Mouse (Mus musculus) induced T-regulatory cell, adult 2 months (primary cell): ENCODE measurements around the gene AC124108.1.
"Not testable (repeated sequence)": the region's sequence is repeated elsewhere in the genome, so short reads cannot be mapped to it uniquely, and the experiment has no call there.

Experiments
- DNase-seq: peaks from one replicate; pipeline ENCODE4 v3.0.0-alpha.2; 2012; ENCODE audit warnings: low read depth

The AC124108.1 gene

DNA sequence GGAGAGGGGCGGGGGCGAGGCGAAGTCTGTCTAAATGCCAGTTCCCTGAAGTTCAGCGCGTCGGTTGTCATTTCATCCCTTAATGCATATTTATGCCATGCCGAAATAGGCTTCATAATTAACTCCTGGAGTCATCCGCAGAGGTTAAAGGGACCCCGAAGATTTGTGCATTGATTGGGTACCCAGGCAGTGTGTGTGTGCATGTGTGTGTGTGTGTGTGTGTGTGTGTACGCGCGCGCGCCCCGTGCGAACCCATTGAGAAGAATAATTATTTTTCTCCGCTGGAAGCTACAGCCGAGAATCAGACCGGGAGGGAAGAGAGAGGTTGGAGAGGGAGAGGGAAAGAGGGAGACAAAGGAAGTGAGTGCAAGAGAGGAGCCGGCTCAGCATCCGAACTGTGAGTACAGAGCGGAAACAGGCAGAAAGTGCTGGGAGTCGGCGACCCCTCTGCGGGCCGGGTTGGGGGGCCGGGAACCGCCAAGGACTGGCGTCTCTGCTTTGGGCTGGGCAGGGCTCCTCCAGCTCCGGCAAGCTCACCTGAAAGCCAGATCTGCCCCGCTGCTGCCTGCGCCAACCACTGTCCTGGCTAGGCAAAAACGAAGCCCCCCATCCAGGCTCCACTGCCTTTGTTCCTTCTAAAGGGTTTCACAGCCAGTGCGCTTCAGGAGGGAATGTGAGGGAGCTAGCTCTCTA is at the start of gene AC124108.1, which contains the start of gene Lemd1:
TSS of gene AC124108.1 (plus strand) at position 365 of the 693 bp plus-strand sequence.
TSS of gene Lemd1 (plus strand) at position 339 of the 693 bp plus-strand sequence.
- no peak for DNase-seq

DNA sequence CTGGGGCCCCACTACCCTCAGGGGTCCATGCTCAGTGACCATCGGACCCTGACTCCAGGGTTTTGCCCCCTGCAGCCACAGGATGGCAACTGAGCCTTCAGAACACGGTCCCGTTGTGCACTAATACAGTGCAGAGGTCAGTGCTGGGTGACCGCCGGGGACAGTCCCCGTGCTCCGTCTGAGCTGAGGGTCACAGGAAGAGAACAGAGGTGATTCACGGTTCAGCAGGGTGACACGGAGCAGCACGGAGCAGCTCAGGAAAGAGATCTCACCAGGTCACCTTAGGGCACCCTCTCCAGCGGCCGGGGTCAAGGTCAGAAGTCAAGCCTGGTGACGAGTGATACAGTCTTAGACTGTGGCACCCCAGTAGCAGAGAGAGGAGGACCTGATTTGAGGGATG is 49.5 kb upstream of the AC124108.1 start:
- no peak for DNase-seq

DNA sequence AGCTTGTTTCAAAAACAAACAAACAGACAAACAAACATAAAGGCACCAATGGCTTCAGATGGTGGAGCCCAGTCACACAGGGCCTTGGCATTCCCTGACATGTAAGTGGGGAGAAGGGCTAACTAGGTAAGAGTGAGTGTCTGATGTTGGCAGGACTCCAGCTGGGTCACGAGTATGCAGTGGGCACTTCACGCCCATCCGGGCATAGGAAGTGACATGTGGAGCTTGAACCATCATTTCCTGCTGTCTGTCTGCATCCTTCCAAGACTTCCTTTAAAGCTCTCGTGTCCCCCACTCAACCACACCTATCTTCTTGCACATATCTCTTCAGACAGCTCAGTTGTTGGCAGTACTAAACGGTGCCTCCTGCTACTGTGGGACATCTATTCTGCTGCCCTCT is 48.2 kb upstream of the AC124108.1 start:
- no peak for DNase-seq

GRCm38 (mm10) chr1:132143730-132144129 is 47.5 kb upstream of the AC124108.1 start:
- DNase-seq: no peak

DNA sequence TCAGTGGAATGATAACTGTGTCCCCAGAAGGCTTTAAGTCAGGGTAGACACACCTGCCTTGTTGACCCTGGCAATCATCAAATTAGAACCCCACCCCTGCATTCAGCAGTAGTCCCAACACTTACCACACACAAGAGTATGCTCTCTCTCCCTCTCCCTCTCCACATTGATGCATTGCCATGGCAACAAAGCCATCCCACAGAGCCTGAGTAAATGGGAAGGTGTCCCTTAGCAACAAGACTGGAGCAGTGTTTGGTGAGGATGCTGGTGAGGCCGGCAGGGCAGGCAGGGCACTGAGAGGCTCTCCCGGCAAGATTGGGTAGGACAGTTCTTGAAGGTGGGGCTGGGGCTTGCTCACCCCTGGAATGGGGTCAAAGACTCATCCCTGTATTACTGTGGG is 47.0 kb upstream of the AC124108.1 start:
- no peak for DNase-seq

- DNase-seq: no peak
Measured at GRCm38 (mm10) chr1:132144837-132145236, 46.4 kb upstream of the AC124108.1 start.

GRCm38 (mm10) chr1:132145973-132146685 is 45.1 kb upstream of the AC124108.1 start:
- no peak for DNase-seq

DNA sequence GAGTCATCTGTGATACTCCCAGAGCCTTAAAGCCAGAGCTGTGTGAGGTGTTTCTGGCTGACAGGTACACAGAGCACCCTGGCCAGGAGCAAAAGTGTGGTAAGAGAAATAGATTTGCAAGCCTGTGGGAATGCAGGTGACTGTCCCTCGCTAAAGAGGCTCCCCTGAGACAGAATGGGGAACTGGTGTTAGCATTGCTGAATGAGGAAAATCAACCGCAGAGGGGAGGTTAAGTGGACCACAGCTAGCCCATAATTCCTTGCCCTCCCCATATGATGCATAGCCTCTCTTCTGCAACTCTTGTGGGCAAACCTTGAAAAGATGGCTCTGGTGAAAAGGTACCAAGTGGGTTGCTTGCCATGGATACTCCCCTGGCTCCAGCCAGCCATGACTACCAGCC is 41.8 kb upstream of the AC124108.1 start:
- no peak for DNase-seq

- DNase-seq: no peak
Measured at GRCm38 (mm10) chr1:132150171-132150570, 41.1 kb upstream of the AC124108.1 start.

DNA sequence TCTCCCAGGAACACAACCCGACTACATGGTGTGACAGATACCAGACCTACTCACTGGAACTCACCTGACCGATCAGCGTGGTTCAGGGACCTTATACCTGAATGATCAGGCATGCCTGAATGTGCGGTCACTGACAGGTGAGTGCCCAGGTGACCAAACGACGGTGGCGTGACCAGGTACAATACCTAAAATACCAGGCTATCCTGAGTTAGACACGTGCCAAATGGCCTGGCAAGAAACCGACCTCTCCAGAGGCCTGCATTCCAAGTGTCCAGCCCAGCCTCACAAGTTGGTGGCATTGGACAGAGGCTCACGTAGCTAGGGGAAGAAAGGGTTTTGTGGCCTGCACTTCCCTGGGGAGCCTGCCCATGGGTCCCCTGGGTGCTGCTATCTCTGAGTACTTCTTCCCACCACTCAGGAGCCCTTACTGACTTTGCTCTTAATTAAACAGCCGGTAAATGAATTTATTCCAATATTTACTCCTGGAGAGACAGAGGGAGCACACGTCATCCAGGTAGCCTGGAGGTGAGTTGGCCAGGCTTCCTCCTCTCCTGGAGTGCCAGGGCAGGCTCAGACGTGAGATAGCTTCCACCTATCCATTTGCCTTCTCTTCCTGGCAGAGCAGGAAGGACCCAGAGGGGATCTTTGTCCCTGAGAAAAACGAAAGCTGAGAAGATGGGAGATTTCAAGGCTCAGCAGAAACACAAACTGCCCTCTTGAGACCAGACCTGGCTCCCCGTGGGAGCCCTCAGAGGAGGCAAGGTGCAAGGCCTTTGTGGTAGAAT is 40.2 kb upstream of the AC124108.1 start:
- no peak for DNase-seq

DNA sequence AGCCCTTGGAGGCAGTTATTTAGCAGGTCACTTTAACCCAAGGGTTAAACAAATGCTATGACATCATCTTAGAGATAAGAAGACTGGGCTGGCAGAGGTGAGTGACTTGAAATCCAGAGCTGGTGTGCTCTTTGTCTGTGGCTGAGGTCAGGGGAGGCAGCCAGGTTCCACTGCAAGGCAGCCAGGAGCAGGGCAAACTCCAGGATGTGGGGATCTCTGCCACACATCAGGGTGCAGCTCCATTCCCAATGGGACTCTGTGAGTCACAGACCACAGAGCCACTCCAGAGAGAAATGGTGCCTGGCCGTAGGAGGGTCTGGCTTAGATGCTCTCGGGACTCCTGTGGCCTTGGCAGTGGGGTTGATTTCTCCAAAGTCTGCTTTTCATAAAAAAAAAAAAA is 39.3 kb upstream of the AC124108.1 start:
- no peak for DNase-seq

DNA sequence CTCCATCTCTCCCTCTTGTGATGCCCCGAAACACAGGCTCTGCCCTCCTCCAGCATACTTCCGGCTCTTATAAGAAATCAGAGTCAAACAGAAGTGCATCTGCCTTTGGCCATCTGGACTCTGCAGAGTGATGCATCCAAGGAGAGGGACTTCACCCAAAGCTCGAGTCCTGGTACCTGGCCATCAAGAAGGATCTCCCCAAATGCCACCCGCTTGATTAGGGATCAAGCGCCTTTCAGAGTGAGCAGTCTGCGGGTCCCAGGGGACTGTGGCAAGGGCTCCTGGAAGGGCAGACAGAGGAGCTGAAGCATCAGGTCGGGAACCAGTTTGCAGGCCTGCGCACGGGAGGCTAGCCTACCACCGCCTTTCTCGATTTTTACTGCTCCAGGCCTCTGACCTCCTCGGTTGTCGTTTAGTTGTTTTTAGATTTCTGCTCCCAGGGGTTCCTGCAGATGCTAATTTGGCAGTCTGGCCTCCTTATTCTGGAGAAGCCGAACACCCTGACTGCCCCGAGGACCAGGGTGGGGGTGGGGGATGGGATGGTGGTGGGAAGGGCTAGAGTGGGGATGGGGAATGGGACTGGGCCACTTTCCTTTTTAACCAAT is 38.1 kb upstream of the AC124108.1 start:
- no peak for DNase-seq

DNA sequence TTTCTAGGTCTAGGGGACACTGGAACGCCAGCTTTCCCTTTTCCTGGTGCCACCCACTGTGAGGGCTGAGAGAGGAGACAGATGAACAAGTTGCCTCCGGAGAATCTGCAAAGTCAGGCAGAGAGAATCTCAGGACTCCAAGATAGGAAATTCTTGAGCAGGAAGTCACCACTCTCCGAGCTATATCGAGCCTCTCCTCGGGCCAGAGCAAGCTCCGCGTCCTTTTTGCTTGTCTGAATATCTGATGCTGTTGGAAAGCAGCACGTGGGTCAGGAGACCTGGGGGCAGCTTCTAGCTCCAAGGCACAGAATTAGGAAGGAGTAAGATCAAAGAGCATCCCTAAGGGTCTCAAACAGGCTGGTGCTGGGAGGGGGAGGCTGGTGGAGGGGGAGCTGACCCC is 37.6 kb upstream of the AC124108.1 start:
- no peak for DNase-seq

GRCm38 (mm10) chr1:132155737-132156136 is 35.5 kb upstream of the AC124108.1 start:
- DNase-seq: peak; percentile 91

GRCm38 (mm10) chr1:132157016-132157781 is 34.1 kb upstream of the AC124108.1 start:
- DNase-seq: peak; percentile 78

- DNase-seq: no peak
Measured at GRCm38 (mm10) chr1:132157808-132158207, 33.4 kb upstream of the AC124108.1 start.

GRCm38 (mm10) chr1:132158741-132159140 is 32.5 kb upstream of the AC124108.1 start:
- no peak for DNase-seq

DNA sequence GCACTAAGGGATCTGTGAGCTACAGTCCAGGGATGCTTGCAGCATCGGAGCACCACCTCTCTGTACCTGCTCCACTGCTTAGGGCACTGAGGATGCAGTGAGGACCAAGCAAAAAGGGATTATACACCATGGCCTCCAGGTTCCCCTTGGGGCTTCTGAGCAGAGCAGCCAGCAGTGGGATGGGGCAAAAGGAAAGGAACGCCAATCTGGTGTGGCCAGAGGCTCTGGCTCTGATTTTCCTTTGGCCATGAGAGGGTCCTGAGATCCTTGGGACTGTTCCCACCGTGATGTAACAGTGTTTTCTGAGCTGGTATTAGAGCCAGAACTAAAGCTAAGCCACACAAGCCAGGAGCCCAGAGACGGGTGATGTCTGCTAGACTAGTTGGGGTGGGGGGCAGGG is 31.6 kb upstream of the AC124108.1 start:
- no peak for DNase-seq

- no peak for DNase-seq
Measured at GRCm38 (mm10) chr1:132161211-132161880, 29.9 kb upstream of the AC124108.1 start.

DNA sequence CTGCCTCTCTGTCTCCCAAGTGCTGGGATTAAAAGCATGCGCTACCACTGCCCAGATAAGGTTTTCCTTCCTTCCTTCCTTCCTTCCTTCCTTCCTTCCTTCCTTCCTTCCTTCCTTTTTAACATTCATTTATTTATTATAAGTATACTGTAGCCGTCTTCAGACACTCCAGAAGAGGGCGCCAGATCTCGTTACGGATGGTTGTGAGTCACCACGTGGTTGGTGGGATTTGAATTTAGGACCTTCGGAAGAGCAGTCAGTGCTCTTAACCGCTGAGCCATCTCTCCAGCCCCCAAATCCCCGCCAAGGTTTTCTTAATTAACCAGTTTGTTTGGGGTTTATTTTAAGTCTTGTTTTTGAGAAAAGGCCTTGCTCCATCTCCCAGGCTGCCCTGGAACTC is 28.6 kb upstream of the AC124108.1 start:
- not testable (repeated sequence) for DNase-seq
